Mouse (Mus musculus): Measurements from ENCODE around the gene Usp10. TPM values are rescaled to one million over a fixed set of nuclear protein-coding genes. Genes with fewer than 3 reads are reported as not detected.

Gene Usp10
- total and polyA plus RNA-seq, 3 experiments: 227 to 398 (median 263) TPM

DNA sequence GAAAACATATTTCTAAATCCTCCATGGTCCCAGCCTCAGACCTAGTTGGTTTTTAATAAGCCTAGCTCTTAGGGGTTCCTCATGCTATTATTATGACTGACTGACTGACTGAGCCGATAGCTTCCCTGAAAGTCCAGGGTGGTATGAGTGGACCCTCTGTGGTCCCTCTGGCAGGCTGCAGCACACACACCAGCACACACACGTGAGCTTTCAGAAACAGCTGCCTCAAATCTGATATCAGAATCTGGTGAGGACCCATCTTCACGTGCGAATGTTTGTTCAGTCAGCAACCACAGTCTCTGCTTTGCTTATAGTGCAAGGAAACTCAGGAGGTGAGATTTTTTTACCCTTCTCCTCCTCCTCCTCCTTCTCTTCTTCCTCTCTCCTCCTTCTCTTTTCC lies 54.7 kb downstream of the Usp10 start:
- Histone ChIP-seq H3K4me1 (ENCODE audit: control insufficient read depth in 1 of 2, insufficient read depth in 2 of 2, low read length in 2 of 2) (peaks cover 0 to 2% of the 10 kb centered on the region in 2 experiments; a peak in 1 of 4 replicates), H3K27me3 (ENCODE audit: control insufficient read depth in 1 of 2, insufficient read depth in 2 of 2, low read length in 2 of 2) (no peaks in the 10 kb centered on the region), H3K9ac (ENCODE audit: control insufficient read depth, low read depth, low read length, poor library complexity, severe bottlenecking) (no peak overlapping the region), H3K9me3 (replicated peaks; ENCODE audit: insufficient read depth, low read length) (no peaks in the 10 kb centered on the region), H3K36me3 (ENCODE audit: control insufficient read depth in 1 of 2, insufficient read depth in 2 of 2, low read length in 2 of 2) (no peaks in the 10 kb centered on the region), H3K79me2 (ENCODE audit: control insufficient read depth, insufficient read depth, low read length, poor library complexity) (no peaks in the 10 kb centered on the region), H3K4me3 (ENCODE audit: control insufficient read depth in 1 of 2, insufficient read depth in 1 of 2, low read depth in 2 of 2, low read length in 2 of 2) (no peak overlapping the region), H3K27ac (ENCODE audit: control insufficient read depth, low read depth, low read length) (no peak overlapping the region)
- TF ChIP-seq POLR2AphosphoS5 (IDR thresholded peaks at IDR 0.05; ENCODE audit: borderline replicate concordance, low read depth, low read length) (no peak), USF2 (IDR thresholded peaks at IDR 0.05; ENCODE audit: borderline replicate concordance in 1 of 2, insufficient read depth in 1 of 2, low read depth in 1 of 2, low read length in 2 of 2) (no peak), E2F4 (IDR thresholded peaks at IDR 0.05; ENCODE audit: borderline replicate concordance, low read depth, low read length) (no peak)
- no peak for DNase-seq (ENCODE audit: low read depth, low spot score)

GRCm38 (mm10) chr8:119967435-119967834 lies 57.3 kb downstream of the Usp10 start:
- peaks cover 2 to 4% of the 10 kb centered on the region in 2 experiments; a peak in 2 of 4 replicates for H3K4me1 ChIP-seq (ENCODE audit: control insufficient read depth in 1 of 2, insufficient read depth in 2 of 2, low read length in 2 of 2)
- no peaks in the 10 kb centered on the region for H3K9me3 ChIP-seq (replicated peaks; ENCODE audit: insufficient read depth, low read length)
- no peaks in the 10 kb centered on the region for H3K27me3 ChIP-seq (ENCODE audit: control insufficient read depth in 1 of 2, insufficient read depth in 2 of 2, low read length in 2 of 2)
- H3K9ac ChIP-seq (ENCODE audit: control insufficient read depth, low read depth, low read length, poor library complexity, severe bottlenecking): no peak overlapping the region
- DNase-seq (ENCODE audit: low read depth, low spot score): peak; percentile 34
- no peaks in the 10 kb centered on the region for H3K36me3 ChIP-seq (ENCODE audit: control insufficient read depth in 1 of 2, insufficient read depth in 2 of 2, low read length in 2 of 2)
- no peak overlapping the region for H3K4me3 ChIP-seq (ENCODE audit: control insufficient read depth in 1 of 2, insufficient read depth in 1 of 2, low read depth in 2 of 2, low read length in 2 of 2)
- H3K79me2 ChIP-seq (ENCODE audit: control insufficient read depth, insufficient read depth, low read length, poor library complexity): no peaks in the 10 kb centered on the region
- no peak overlapping the region for H3K27ac ChIP-seq (ENCODE audit: control insufficient read depth, low read depth, low read length)
- TF ChIP-seq CTCF (IDR thresholded peaks at IDR 0.05 in 2 of 3, conservative IDR thresholded peaks at IDR 0.05 in 1 of 3; ENCODE audit: control insufficient read depth in 1 of 3, insufficient read depth in 1 of 3, low read depth in 2 of 3, low read length in 3 of 3, poor library complexity in 1 of 3, severe bottlenecking in 1 of 3) (peak; percentile 33 to 63 (median 57)), USF1 (IDR thresholded peaks at IDR 0.05; ENCODE audit: low read depth, low read length) (no peak), SMC3 (IDR thresholded peaks at IDR 0.05; ENCODE audit: low read depth, low read length) (peak; percentile 53), MAX (IDR thresholded peaks at IDR 0.05; ENCODE audit: low read length) (no peak), RAD21 (IDR thresholded peaks at IDR 0.05; ENCODE audit: low read depth, low read length) (peak; percentile 44)

DNA sequence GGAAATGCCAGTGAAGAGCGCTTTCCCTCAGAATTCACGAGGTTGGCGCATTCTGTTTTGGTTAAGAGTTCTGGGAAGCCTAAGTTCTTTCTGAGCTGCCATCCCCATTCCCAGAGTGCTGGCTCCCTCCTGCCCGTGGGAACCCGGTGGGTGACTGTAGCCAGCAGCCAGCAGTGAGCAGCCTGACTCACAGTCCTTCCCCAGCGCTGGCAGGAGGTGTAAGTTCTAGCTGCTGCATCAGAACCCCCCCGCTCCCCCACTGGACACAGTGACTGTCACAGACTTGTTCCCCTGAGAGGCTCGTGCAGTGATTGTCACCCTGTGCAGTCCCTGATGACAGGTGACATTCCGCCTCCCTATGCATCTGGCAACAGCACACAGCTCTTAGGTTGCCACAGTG lies 60.0 kb downstream of the Usp10 start:
- Histone ChIP-seq H3K27ac (ENCODE audit: control insufficient read depth, low read depth, low read length) (no peak overlapping the region), H3K9ac (ENCODE audit: control insufficient read depth, low read depth, low read length, poor library complexity, severe bottlenecking) (no peak overlapping the region), H3K27me3 (ENCODE audit: control insufficient read depth in 1 of 2, insufficient read depth in 2 of 2, low read length in 2 of 2) (no peaks in the 10 kb centered on the region), H3K4me3 (ENCODE audit: control insufficient read depth in 1 of 2, insufficient read depth in 1 of 2, low read depth in 2 of 2, low read length in 2 of 2) (no peak overlapping the region), H3K79me2 (ENCODE audit: control insufficient read depth, insufficient read depth, low read length, poor library complexity) (no peaks in the 10 kb centered on the region), H3K4me1 (ENCODE audit: control insufficient read depth in 1 of 2, insufficient read depth in 2 of 2, low read length in 2 of 2) (peaks cover 2 to 9% of the 10 kb centered on the region in 2 experiments; a peak in 3 of 4 replicates), H3K36me3 (ENCODE audit: control insufficient read depth in 1 of 2, insufficient read depth in 2 of 2, low read length in 2 of 2) (peaks cover 0 to 3% of the 10 kb centered on the region in 2 experiments; a peak in 2 of 4 replicates), H3K9me3 (replicated peaks; ENCODE audit: insufficient read depth, low read length) (no peaks in the 10 kb centered on the region)
- no peak for DNase-seq (ENCODE audit: low read depth, low spot score)
- TF ChIP-seq POLR2A (IDR thresholded peaks at IDR 0.05; ENCODE audit: control insufficient read depth in 1 of 2, insufficient read depth in 1 of 2, low read depth in 1 of 2, low read length in 2 of 2, poor library complexity in 1 of 2) (no peak), USF1 (IDR thresholded peaks at IDR 0.05; ENCODE audit: low read depth, low read length) (no peak), UBTF (IDR thresholded peaks at IDR 0.05; ENCODE audit: borderline replicate concordance, insufficient read depth, low read depth, low read length) (no peak), MYC (IDR thresholded peaks at IDR 0.05; ENCODE audit: low read depth, low read length) (no peak), RCOR1 (IDR thresholded peaks at IDR 0.05; ENCODE audit: low read depth, low read length) (no peak), EP300 (IDR thresholded peaks at IDR 0.05; ENCODE audit: low read depth in 1 of 2, low read length in 2 of 2) (no peak), E2F4 (IDR thresholded peaks at IDR 0.05; ENCODE audit: borderline replicate concordance, low read depth, low read length) (no peak), GATA1 (IDR thresholded peaks at IDR 0.05; ENCODE audit: low read depth, low read length) (no peak), ZC3H11A (IDR thresholded peaks at IDR 0.05; ENCODE audit: low read depth, low read length) (no peak), TAL1 (IDR thresholded peaks at IDR 0.05; ENCODE audit: low read length) (no peak), TBP (IDR thresholded peaks at IDR 0.05; ENCODE audit: low read depth, low read length) (no peak), ELF1 (IDR thresholded peaks at IDR 0.05; ENCODE audit: low read depth, low read length) (no peak), MAZ (IDR thresholded peaks at IDR 0.05; ENCODE audit: low read depth, low read length) (no peak)
